10 mouse cellular contexts compared by ENCODE assay signal in the genomic region with DNA sequence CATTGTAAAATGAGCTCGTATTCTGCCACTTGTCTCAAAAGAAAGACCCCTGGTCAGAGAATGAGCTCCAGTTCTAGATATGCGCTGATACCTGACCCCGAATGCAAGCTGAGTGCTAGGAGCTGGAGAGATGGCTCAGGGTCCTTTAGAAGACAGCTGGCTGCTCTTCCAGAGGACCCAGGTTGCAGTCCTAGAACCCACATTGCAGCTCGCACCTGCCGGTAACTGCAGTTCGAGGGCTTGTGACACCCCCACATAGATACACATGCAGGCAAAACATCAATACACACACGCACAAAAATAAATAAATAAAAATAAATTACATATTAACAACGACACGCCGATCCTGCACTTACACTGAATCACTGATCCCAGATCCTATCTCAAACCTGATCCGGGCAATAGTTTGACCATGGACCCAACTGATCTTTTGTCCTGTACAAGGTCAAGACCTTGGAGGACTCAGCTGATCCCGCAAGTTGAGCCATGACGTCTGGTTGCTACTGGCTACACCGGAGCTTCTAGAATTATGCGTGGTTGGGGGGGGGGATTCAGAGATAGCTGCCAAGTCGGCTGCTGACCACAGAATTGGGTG. TPM values are rescaled to one million over a fixed set of nuclear protein-coding genes. Genes with fewer than 3 reads are reported as not detected.
DNase-seq lines count a peak whose midpoint lies in the region; ATAC-seq and TF ChIP-seq lines count a peak whose summit lies in the region.
"Had no signal": no experiment of that assay in that cellular context is flagged by ENCODE, and none has a peak within 500 bp of the region (broad histone marks: within the 10 kb centered on the region; RNA-seq: fewer than 3 reads in every experiment).

No protein-coding gene starts in this region.

- ATAC-seq in embryonic facial prominence, embryonic 13.5 days (ENCODE audit: insufficient number of reproducible peaks, insufficient read depth, low FRiP score, low TSS enrichment, low read depth), result 0 out of 2 replicates have a peak, but pooled peaks have one; percentile 6
- ATAC-seq in intestine, embryonic 15.5 days, result no peak
- ATAC-seq in midbrain, postnatal 0 days (ENCODE audit: low FRiP score), result peak; percentile 28; the same call in 1 of the 2 replicates
- ATAC-seq in megakaryocyte-erythroid progenitor cell, adult 5-6 weeks (replicated peaks; ENCODE audit: low FRiP score, low TSS enrichment, poor library complexity, severe bottlenecking), result no peak
- ATAC-seq: activated CD4-positive, CD25-positive, alpha-beta regulatory T cell, adult 4 months had no signal

- DNase-seq in layer of hippocampus, adult 2 months (ENCODE audit: low spot score in 2 of 2), result no peak
- DNase-seq in layer of hippocampus, postnatal 10 days (ENCODE audit: low spot score in 2 of 2), result no peak
- no peak for DNase-seq in midbrain, postnatal 0 days (ENCODE audit: low spot score)
- DNase-seq in right cerebral cortex, postnatal 14 days, result no peak
- DNase-seq in layer of hippocampus, postnatal 25 days (ENCODE audit: extremely low spot score in 1 of 2, low spot score in 1 of 2), result no peak

- H3K4me3 ChIP-seq in layer of hippocampus, adult 2 months, result peak overlapping the region; percentile 75
- peak overlapping the region; percentile 66 for H3K4me3 ChIP-seq in embryonic facial prominence, embryonic 13.5 days
- peak overlapping the region; percentile 60 for H3K4me3 ChIP-seq in intestine, embryonic 15.5 days (replicated peaks)
- H3K4me3 ChIP-seq in midbrain, postnatal 0 days (ENCODE audit: low read depth, low read length), result peak overlapping the region; percentile 67

- no peaks in the 10 kb centered on the region for H3K27me3 ChIP-seq in embryonic facial prominence, embryonic 13.5 days
- H3K27me3 ChIP-seq in intestine, embryonic 15.5 days (replicated peaks), result no peaks in the 10 kb centered on the region
- H3K27me3 ChIP-seq in midbrain, postnatal 0 days (ENCODE audit: insufficient read depth, low read length), result no peaks in the 10 kb centered on the region

- H3K9ac ChIP-seq in embryonic facial prominence, embryonic 13.5 days, result peak overlapping the region; percentile 85
- peak overlapping the region; percentile 74 for H3K9ac ChIP-seq in intestine, embryonic 15.5 days
- peak overlapping the region; percentile 88 for H3K9ac ChIP-seq in midbrain, postnatal 0 days (replicated peaks; ENCODE audit: low read length, poor library complexity, severe bottlenecking)

- TF ChIP-seq CTCF in layer of hippocampus, adult 2 months (conservative IDR thresholded peaks at IDR 0.05), result no peak
- TF ChIP-seq CTCF in midbrain, postnatal 0 days (IDR thresholded peaks at IDR 0.05), result no peak

- WGBS in embryonic facial prominence, embryonic 13.5 days, result 40% methylated on average over 16 of the region's 16 CpGs
- 36% methylated on average over 16 of the region's 16 CpGs for WGBS in intestine, embryonic 15.5 days
- 34% methylated on average over 16 of the region's 16 CpGs for WGBS in midbrain, postnatal 0 days

- peaks cover 10% of the 10 kb centered on the region for H3K4me1 ChIP-seq in embryonic facial prominence, embryonic 13.5 days
- peaks cover 2% of the 10 kb centered on the region; the same call in 1 of the 2 replicates for H3K4me1 ChIP-seq in intestine, embryonic 15.5 days (replicated peaks)
- H3K4me1 ChIP-seq in midbrain, postnatal 0 days (ENCODE audit: insufficient read depth, low read length), result peaks cover 6% of the 10 kb centered on the region; the same call in 1 of the 2 replicates

- H3K36me3 ChIP-seq in embryonic facial prominence, embryonic 13.5 days, result no peaks in the 10 kb centered on the region
- no peaks in the 10 kb centered on the region for H3K36me3 ChIP-seq in intestine, embryonic 15.5 days
- H3K36me3 ChIP-seq in midbrain, postnatal 0 days (ENCODE audit: insufficient read depth, low read length), result no peaks in the 10 kb centered on the region

- H3K9me3 ChIP-seq in embryonic facial prominence, embryonic 13.5 days, result no peaks in the 10 kb centered on the region
- H3K9me3 ChIP-seq in intestine, embryonic 15.5 days, result no peaks in the 10 kb centered on the region
- H3K9me3 ChIP-seq in midbrain, postnatal 0 days (ENCODE audit: low read length), result no peaks in the 10 kb centered on the region

- peak overlapping the region; percentile 66 for H3K4me2 ChIP-seq in embryonic facial prominence, embryonic 13.5 days
- peak overlapping the region; percentile 87 for H3K4me2 ChIP-seq in intestine, embryonic 15.5 days (replicated peaks)
- H3K4me2 ChIP-seq in midbrain, postnatal 0 days (ENCODE audit: low read depth, low read length, poor library complexity, severe bottlenecking), result peak overlapping the region; percentile 78

- H3K27ac ChIP-seq in layer of hippocampus, adult 2 months, result peak overlapping the region; percentile 96
- H3K27ac ChIP-seq in embryonic facial prominence, embryonic 13.5 days, result no peak overlapping the region; the same call in 1 of the 2 replicates
- H3K27ac ChIP-seq in intestine, embryonic 15.5 days, result peak overlapping the region; percentile 90; the same call in 1 of the 2 replicates
- H3K27ac ChIP-seq in midbrain, postnatal 0 days (ENCODE audit: low read depth, low read length), result peak overlapping the region; percentile 91

RNA-seq across cellular contexts. Expression of a gene that starts 2.1 kb away (rescaled TPM):
- 10 to 100 TPM; 24.0 to 24.8 TPM for total RNA-seq in layer of hippocampus, adult 2 months (2021)
- 1 to 10 TPM; 3.5 to 4.5 TPM for total RNA-seq in layer of hippocampus, postnatal 10 days (2021)
- 0.67 and 0.74 TPM in 2 replicates for polyA plus RNA-seq in embryonic facial prominence, embryonic 13.5 days (2015; fragmentation: Nextera tagmentation; extraction: Ambion mirVana)
- polyA plus RNA-seq in intestine, embryonic 15.5 days (2015; fragmentation: Nextera tagmentation; extraction: Ambion mirVana), result 1.00 and 1.1 TPM in 2 replicates
- total RNA-seq in midbrain, postnatal 0 days (2014; rRNA removed), result 0.66 and 1.6 TPM in 2 replicates
- polyA plus RNA-seq in midbrain, postnatal 0 days (2015; fragmentation: Nextera tagmentation; extraction: Ambion mirVana), result 0.56 and 0.65 TPM in 2 replicates
- total RNA-seq in megakaryocyte-erythroid progenitor cell, adult 5-6 weeks (2014; fragmentation: Nextera tagmentation), result not detected in 2 replicates
- total RNA-seq in megakaryocyte-erythroid progenitor cell, adult 5-6 weeks (2017), result 0.09 TPM in 1 of 2 replicates, not detected in the other
- 10 to 100 TPM; 31.3 to 33.9 TPM for total RNA-seq in layer of hippocampus, postnatal 25 days (2021)

RNA-seq across cellular contexts. Expression of a gene that starts 6.7 kb away (rescaled TPM):
- under 1 TPM in 1 of 2 experiments, not detected in 1; 0.32 TPM for total RNA-seq in layer of hippocampus, adult 2 months (2021)
- total RNA-seq in layer of hippocampus, postnatal 10 days (2021), result not detected
- 0.24 TPM in 1 of 2 replicates, not detected in the other for polyA plus RNA-seq in embryonic facial prominence, embryonic 13.5 days (2015; fragmentation: Nextera tagmentation; extraction: Ambion mirVana)
- polyA plus RNA-seq in intestine, embryonic 15.5 days (2015; fragmentation: Nextera tagmentation; extraction: Ambion mirVana), result not detected in 2 replicates
- total RNA-seq in midbrain, postnatal 0 days (2014; rRNA removed), result not detected in 2 replicates
- not detected in 2 replicates for polyA plus RNA-seq in midbrain, postnatal 0 days (2015; fragmentation: Nextera tagmentation; extraction: Ambion mirVana)
- total RNA-seq in megakaryocyte-erythroid progenitor cell, adult 5-6 weeks (2014; fragmentation: Nextera tagmentation), result not detected in 2 replicates
- total RNA-seq in megakaryocyte-erythroid progenitor cell, adult 5-6 weeks (2017), result not detected in 2 replicates
- total RNA-seq in layer of hippocampus, postnatal 25 days (2021), result not detected
- total RNA-seq: layer of hippocampus, adult 18-20 months had no signal
- polyA plus RNA-seq: activated CD4-positive, CD25-positive, alpha-beta regulatory T cell, adult 4 months had no signal

RNA-seq across cellular contexts. Expression of a gene that starts 9.1 kb away (rescaled TPM):
- 1 to 10 TPM; 9.6 to 9.8 TPM for total RNA-seq in layer of hippocampus, adult 2 months (2021)
- 10 to 100 TPM; 16.3 to 18.2 TPM for total RNA-seq in layer of hippocampus, postnatal 10 days (2021)
- polyA plus RNA-seq in embryonic facial prominence, embryonic 13.5 days (2015; fragmentation: Nextera tagmentation; extraction: Ambion mirVana), result 8.6 and 9.6 TPM in 2 replicates
- polyA plus RNA-seq in intestine, embryonic 15.5 days (2015; fragmentation: Nextera tagmentation; extraction: Ambion mirVana), result 16.7 TPM in 2 replicates
- total RNA-seq in midbrain, postnatal 0 days (2014; rRNA removed), result 42.1 and 42.5 TPM in 2 replicates
- polyA plus RNA-seq in midbrain, postnatal 0 days (2015; fragmentation: Nextera tagmentation; extraction: Ambion mirVana), result 25.5 and 28.7 TPM in 2 replicates
- total RNA-seq in megakaryocyte-erythroid progenitor cell, adult 5-6 weeks (2014; fragmentation: Nextera tagmentation), result not detected in 2 replicates
- 0.08 and 0.19 TPM in 2 replicates for total RNA-seq in megakaryocyte-erythroid progenitor cell, adult 5-6 weeks (2017)
- 10 to 100 TPM in 1 of 2 experiments, 1 to 10 TPM in 1; 9.7 to 10.3 TPM for total RNA-seq in layer of hippocampus, postnatal 25 days (2021)

RNA-seq across cellular contexts. Expression of a gene that starts 19.1 kb away (rescaled TPM):
- 10 to 100 TPM; 86.6 to 89.6 TPM for total RNA-seq in layer of hippocampus, adult 2 months (2021)
- total RNA-seq in layer of hippocampus, postnatal 10 days (2021), result 100 to 1,000 TPM; 109 to 114 TPM
- 195 and 229 TPM in 2 replicates for polyA plus RNA-seq in embryonic facial prominence, embryonic 13.5 days (2015; fragmentation: Nextera tagmentation; extraction: Ambion mirVana)
- 225 and 226 TPM in 2 replicates for polyA plus RNA-seq in intestine, embryonic 15.5 days (2015; fragmentation: Nextera tagmentation; extraction: Ambion mirVana)
- 111 and 123 TPM in 2 replicates for total RNA-seq in midbrain, postnatal 0 days (2014; rRNA removed)
- 279 and 316 TPM in 2 replicates for polyA plus RNA-seq in midbrain, postnatal 0 days (2015; fragmentation: Nextera tagmentation; extraction: Ambion mirVana)
- 189 and 239 TPM in 2 replicates for total RNA-seq in megakaryocyte-erythroid progenitor cell, adult 5-6 weeks (2014; fragmentation: Nextera tagmentation)
- total RNA-seq in megakaryocyte-erythroid progenitor cell, adult 5-6 weeks (2017), result 78.5 and 90.1 TPM in 2 replicates
- 10 to 100 TPM; 82.3 to 93.0 TPM for total RNA-seq in layer of hippocampus, postnatal 25 days (2021)

RNA-seq across cellular contexts. Expression of a gene that starts 22.7 kb away (rescaled TPM):
- 10 to 100 TPM; 49.9 to 51.4 TPM for total RNA-seq in layer of hippocampus, adult 2 months (2021)
- 10 to 100 TPM; 68.7 to 71.4 TPM for total RNA-seq in layer of hippocampus, postnatal 10 days (2021)
- polyA plus RNA-seq in embryonic facial prominence, embryonic 13.5 days (2015; fragmentation: Nextera tagmentation; extraction: Ambion mirVana), result 93.8 and 94.9 TPM in 2 replicates
- 135 and 156 TPM in 2 replicates for polyA plus RNA-seq in intestine, embryonic 15.5 days (2015; fragmentation: Nextera tagmentation; extraction: Ambion mirVana)
- total RNA-seq in midbrain, postnatal 0 days (2014; rRNA removed), result 52.6 and 69.1 TPM in 2 replicates
- 65.9 and 69.9 TPM in 2 replicates for polyA plus RNA-seq in midbrain, postnatal 0 days (2015; fragmentation: Nextera tagmentation; extraction: Ambion mirVana)
- total RNA-seq in megakaryocyte-erythroid progenitor cell, adult 5-6 weeks (2014; fragmentation: Nextera tagmentation), result 123 and 206 TPM in 2 replicates
- 95.3 and 123 TPM in 2 replicates for total RNA-seq in megakaryocyte-erythroid progenitor cell, adult 5-6 weeks (2017)
- 10 to 100 TPM; 47.5 to 56.3 TPM for total RNA-seq in layer of hippocampus, postnatal 25 days (2021)

Comparison
In these comparisons a context has a peak if more than half of its experiments do, and no peak if none do; other contexts are left out.
1. ATAC-seq: peak in embryonic facial prominence, embryonic 13.5 days (single experiment) and midbrain, postnatal 0 days (single experiment); none in intestine, embryonic 15.5 days (single experiment) and megakaryocyte-erythroid progenitor cell, adult 5-6 weeks (single experiment).
2. RNA of a gene that starts 9.1 kb away (total RNA-seq): 42.1 to 42.5 TPM in midbrain, postnatal 0 days, 16.3 to 18.2 TPM in layer of hippocampus, postnatal 10 days, 9.7 to 10.3 TPM in layer of hippocampus, postnatal 25 days and 9.6 to 9.8 TPM in layer of hippocampus, adult 2 months; 0.08 to 0.19 TPM in megakaryocyte-erythroid progenitor cell, adult 5-6 weeks; every median in the first group is over 4 times any median in the second.
3. Peak in every context shown above with its lines, with median percentiles within 50 percentile points of each other: H3K4me3 ChIP-seq, H3K4me2 ChIP-seq and H3K9ac ChIP-seq.